Mouse (Mus musculus) MEL (cell line): Measurements from ENCODE around the gene Spata21.

ENCODE experiments used
- CTCF ChIP-seq, 3 experiments: IDR thresholded peaks in 2 of 3; conservative IDR thresholded peaks in 1 of 3; 2 replicates each; pipeline ENCODE4 v1.5.1; 2011 to 2012; ENCODE audit warnings: low read length in 3 of 3, low read depth in 2 of 3, mild to moderate bottlenecking in 2 of 3, improper control_type of control experiment in 1 of 3, inconsistent platforms in 1 of 3, mixed read lengths in 1 of 3, moderate library complexity in 1 of 3; ENCODE audit not compliant: control insufficient read depth in 1 of 3, insufficient read depth in 1 of 3, poor library complexity in 1 of 3, severe bottlenecking in 1 of 3
- MYC ChIP-seq: IDR thresholded peaks from 2 replicates; pipeline ENCODE4 v1.6.1; 2011; ENCODE audit warnings: low read depth, mild to moderate bottlenecking, low read length, improper control_type of control experiment, moderate library complexity
- POLR2A ChIP-seq, 2 experiments: IDR thresholded peaks; 2 replicates each; pipeline ENCODE4 v1.6.1; 2011 to 2012; ENCODE audit warnings: low read length in 2 of 2, mild to moderate bottlenecking in 2 of 2, control low read depth in 1 of 2, improper control_type of control experiment in 1 of 2, low read depth in 1 of 2, moderate library complexity in 1 of 2; ENCODE audit not compliant: control insufficient read depth in 1 of 2, insufficient read depth in 1 of 2, poor library complexity in 1 of 2

DNA sequence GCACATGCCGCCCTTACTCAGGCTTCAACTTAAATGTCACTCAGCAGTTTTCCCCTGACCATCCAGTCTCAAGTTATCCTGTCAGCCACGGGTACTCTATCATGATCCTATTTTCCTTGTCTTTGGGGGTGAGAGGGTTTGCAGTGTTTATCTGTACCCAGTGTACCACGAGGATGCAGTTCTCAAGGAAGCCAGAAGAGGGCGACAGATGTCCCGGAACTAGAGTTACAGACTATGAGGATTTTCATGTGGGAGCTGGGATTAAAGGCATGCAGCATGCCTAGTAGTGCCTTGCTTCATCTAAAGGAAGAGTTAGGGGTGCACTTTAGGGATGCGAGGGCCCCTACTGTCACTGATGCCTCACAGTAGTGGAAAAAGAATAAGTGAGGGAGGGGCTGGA lies 13.7 kb downstream of the Spata21 start:
- TF ChIP-seq MYC (0 out of 2 replicates have a peak, but pooled peaks have one; percentile 22), POLR2A (IDR thresholded peaks at IDR 0.05; ENCODE audit: control insufficient read depth in 1 of 2, insufficient read depth in 1 of 2, low read depth in 1 of 2, low read length in 2 of 2, poor library complexity in 1 of 2) (no peak), CTCF (IDR thresholded peaks at IDR 0.05 in 2 of 3, conservative IDR thresholded peaks at IDR 0.05 in 1 of 3; ENCODE audit: control insufficient read depth in 1 of 3, insufficient read depth in 1 of 3, low read depth in 2 of 3, low read length in 3 of 3, poor library complexity in 1 of 3, severe bottlenecking in 1 of 3) (peak; percentile 55 to 93 (median 67))
